Mouse (Mus musculus) kidney, adult 2 months (tissue): ENCODE data around the gene Palm.

Source experiments
- CTCF ChIP-seq: fragments of 200-500 bp; conservative IDR thresholded peaks from 2 replicates; pipeline ENCODE4 v1.5.1; 2011; ENCODE audit warnings: low read depth, mild to moderate bottlenecking, control low read depth, low read length, moderate library complexity, mixed read lengths; ENCODE audit not compliant: insufficient read depth, insufficient read length
- POLR2A ChIP-seq: fragments of 200-500 bp; IDR thresholded peaks from one replicate; pipeline ENCODE4 v1.6.1; 2011; ENCODE audit warnings: low read depth, low read length, control low read depth

DNA sequence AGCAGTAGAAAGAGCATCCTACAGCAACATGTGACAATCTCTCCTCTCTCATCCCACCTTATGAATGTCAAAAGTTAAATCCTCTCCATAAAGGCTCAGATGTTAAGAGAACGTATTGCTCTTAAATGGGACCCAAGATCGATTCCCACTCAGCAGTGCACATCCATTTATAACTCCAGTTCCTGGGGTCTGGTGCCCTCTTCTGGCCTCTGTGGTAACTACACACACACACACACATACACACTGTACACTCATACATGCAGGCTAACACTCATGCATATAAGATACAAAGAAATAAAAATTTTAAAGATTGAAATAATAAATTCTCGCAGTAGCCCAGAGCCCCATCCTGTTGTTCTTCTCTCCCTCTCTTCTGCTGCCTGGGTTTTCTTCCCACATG, 43.5 kb downstream of the Palm start:
- TF ChIP-seq POLR2A (no peak), CTCF (no peak)
